Mouse (Mus musculus): ENCODE results near the gene Nt5dc3.

Nt5dc3 gene

DNA sequence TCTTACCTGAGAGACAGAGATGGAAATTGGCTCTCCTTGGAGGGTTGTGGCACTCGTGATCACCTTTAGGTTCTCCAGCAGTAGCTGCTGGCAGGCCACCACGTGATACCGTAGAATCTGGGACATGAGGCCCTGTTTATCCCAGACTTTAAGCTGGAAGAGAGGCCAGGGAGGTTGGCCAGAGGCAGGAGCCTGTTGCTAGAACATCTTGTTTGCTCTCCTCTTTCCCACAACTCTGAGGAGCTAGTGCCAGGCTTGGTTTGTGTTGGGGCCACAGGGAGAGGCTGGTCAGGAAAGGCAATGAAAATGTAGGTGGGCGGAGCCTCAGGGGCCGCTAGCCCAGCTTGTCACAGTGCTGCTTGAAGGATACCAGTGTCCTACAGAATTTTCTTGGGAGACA lies 93.8 kb downstream of the Nt5dc3 start:
- in situ Hi-C loops (cut with MseI, MboI): no loop called here

DNA sequence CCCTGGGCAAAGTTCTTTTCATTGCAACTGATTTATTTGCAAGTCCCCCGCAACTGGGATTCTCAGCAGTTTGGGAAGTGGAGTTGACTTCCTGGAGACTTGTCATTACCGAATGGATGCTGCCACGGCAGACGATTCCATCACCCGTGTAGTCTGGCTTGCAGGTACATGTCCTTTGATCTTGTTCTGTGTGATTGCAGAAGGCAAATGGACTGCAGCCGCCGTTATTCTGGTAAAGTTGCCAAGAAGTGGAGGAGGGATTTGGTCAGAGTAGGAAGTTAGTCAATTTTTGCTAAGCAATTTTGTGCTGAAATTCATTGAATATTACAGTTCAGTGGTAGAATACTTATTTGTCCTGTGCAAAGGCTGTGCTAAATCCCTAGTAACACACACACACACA lies 99.9 kb downstream of the Nt5dc3 start:
- in situ Hi-C loops (cut with MseI, MboI): no loop called here

DNA sequence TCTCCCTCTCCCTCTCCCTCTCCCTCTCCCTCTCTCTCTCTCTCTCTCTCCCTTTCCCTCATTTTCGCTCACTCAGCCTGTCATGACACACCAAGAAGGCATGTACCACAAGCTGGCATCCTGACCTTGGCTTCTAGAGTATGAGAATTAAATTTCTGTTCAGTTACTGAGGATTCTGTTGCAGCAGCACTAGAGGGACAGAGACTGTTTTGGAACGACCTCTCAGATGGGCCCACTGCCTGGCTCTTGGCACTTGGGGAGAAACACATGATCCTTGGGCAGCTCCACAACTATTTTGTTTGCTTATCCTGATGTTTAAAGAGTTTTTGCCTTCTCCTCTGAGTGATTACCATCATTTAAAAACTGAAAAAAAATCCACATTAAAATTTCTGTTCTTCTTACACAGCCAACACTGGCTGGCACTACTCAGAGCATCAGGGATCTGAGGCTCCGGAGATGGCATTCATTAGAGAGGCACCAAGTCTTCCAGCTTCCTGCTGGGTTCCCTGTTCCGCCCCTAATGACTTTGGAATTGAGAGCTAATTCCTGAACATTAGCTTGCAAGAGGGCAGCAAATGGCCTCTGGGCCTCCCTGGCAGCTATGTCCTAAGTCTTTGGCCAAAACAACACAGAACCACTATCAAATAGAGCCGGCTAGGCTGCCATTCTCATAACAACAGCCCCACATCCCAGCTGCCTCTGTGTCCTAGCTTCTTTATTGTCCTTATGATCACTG lies 101.4 kb downstream of the Nt5dc3 start:
- in situ Hi-C loops (cut with MseI, MboI): no loop called here

DNA sequence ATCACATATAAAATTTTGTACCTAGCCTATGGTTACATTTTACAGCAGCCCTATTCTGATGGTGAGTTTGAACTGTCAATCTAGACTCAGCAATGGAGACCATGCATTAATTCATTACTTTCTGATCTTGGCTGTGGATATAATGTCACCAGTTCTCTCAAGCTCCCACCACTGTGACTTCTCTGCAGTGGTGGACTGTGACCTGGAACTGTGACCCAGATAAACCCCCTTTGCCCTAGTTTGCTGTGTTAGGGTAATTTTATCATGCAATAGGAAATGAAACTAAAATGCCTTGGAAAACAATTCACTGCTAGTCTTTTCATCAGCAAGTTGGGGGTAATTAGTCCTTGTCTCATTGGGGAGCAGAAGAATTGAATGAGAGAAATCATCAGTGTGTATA lies 102.6 kb downstream of the Nt5dc3 start:
- in situ Hi-C loops (cut with MseI, MboI): no loop called here

DNA sequence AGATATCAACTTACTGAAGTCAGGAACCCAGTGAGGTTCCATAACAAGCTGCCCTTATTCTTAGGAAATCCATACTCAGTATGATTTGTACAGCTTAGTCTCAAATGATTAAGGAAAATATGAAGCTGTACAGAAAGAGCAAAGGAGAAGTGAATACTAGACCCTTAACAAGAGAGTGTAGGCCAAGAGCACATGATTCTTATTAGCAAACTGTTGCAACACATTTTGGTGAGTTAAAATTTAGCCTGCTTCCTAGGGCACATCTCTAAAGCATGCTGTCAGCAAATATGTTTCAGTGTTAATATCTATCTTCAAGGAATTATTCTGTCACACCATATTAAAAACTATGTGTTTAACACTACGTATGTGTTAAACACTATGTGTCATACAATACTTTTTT lies 107.6 kb downstream of the Nt5dc3 start:
- in situ Hi-C loops (cut with MseI, MboI): no loop called here
